Mouse (Mus musculus) kidney, embryonic 14.5 days (tissue): Measurements from ENCODE around the gene B9d2. TPM values are rescaled to one million over a fixed set of nuclear protein-coding genes. Genes with fewer than 3 reads are reported as not detected.

Source experiments
- ATAC-seq: fragments of 200-750 bp; cut with Nextera tagmentation; 2 replicates; pipeline ENCODE4 v1.8.0; 2017; ENCODE audit warnings: moderate number of reproducible peaks, mild to moderate bottlenecking, moderate TSS enrichment, moderate library complexity; ENCODE audit not compliant: low FRiP score, low TSS enrichment
- H3K27ac ChIP-seq: fragments of 300-500 bp; sonication (generic); 2 replicates; pipeline ENCODE4 v1.5.1; 2014; ENCODE audit warnings: low read depth, mild to moderate bottlenecking, low read length, moderate library complexity, mixed read lengths
- H3K27me3 ChIP-seq: fragments of 300-500 bp; sonication (generic); 2 replicates; pipeline ENCODE4 v1.6.1; 2014; ENCODE audit warnings: mild to moderate bottlenecking, low read length; ENCODE audit not compliant: control insufficient read depth, insufficient read depth
- H3K36me3 ChIP-seq: fragments of 300-500 bp; sonication (generic); 2 replicates; pipeline ENCODE4 v1.6.1; 2014; ENCODE audit warnings: low read length, mixed read lengths; ENCODE audit not compliant: control insufficient read depth, insufficient read depth
- H3K4me1 ChIP-seq: fragments of 300-500 bp; sonication (generic); 2 replicates; pipeline ENCODE4 v1.6.1; 2014; ENCODE audit warnings: low read length, mixed read lengths; ENCODE audit not compliant: control insufficient read depth, insufficient read depth
- H3K4me2 ChIP-seq: fragments of 300-500 bp; sonication (generic); replicated peaks from 2 replicates; pipeline ENCODE4 v1.6.1; 2014; ENCODE audit warnings: low read depth, mild to moderate bottlenecking, low read length
- H3K4me3 ChIP-seq: fragments of 300-500 bp; sonication (generic); 2 replicates; pipeline ENCODE4 v1.5.1; 2014; ENCODE audit warnings: mild to moderate bottlenecking, low read length
- H3K9ac ChIP-seq: fragments of 300-500 bp; sonication (generic); 2 replicates; pipeline ENCODE4 v1.6.1; 2014; ENCODE audit warnings: low read depth, mild to moderate bottlenecking, low read length, moderate library complexity
- H3K9me3 ChIP-seq: fragments of 300-500 bp; sonication (generic); 2 replicates; pipeline ENCODE4 v1.6.1; 2016; ENCODE audit warnings: low read length; ENCODE audit not compliant: control insufficient read depth
- WGBS: fragments of 180-500 bp; shearing (Covaris S2); extraction: QIAGEN DNeasy Blood & Tissue Kit; methylation state at CpG from one replicate; pipeline ENCODE4 v1.1.7; 2014; 5-methylcytosine and 5-hydroxymethylcytosine counted together
- polyA plus RNA-seq: library from polyadenylated mRNA; unstranded; fragments of >200 nt; fragmentation: Nextera tagmentation; extraction: Ambion mirVana; gene quantifications from 2 replicates; pipeline ENCODE4 v1.2.1, GENCODE M21; 2014

The B9d2 gene
- polyA plus RNA-seq, 1 experiment from 2014 or later = 36.5 TPM

DNA sequence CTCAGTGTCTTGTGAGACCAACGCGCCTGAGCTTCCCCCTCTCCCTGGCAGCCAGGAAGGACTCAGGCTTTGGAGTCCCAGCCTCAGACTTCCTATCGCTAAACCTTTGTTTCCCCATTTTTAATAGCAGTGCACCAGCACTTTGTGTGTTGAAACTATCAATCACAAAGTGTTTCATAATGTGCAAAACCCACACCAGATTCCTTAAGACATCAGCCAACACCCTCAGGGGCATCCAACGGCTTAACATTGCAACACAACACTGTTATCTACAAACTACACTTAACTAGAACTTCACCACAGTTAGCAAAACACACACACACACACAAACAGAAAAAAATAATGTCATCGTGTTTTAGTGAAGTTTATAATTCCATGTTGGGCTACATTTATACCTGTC, 30.7 kb upstream of the B9d2 start:
- H3K36me3 ChIP-seq = no peaks in the 10 kb centered on the region; the same call in 1 of the 2 replicates
- no peaks in the 10 kb centered on the region for H3K4me1 ChIP-seq
- 83% methylated on average over 5 of the region's 5 CpGs for WGBS
- H3K27ac ChIP-seq = no peak overlapping the region
- no peak for ATAC-seq
- H3K4me2 ChIP-seq = no peak overlapping the region
- no peaks in the 10 kb centered on the region for H3K9me3 ChIP-seq
- H3K27me3 ChIP-seq = no peaks in the 10 kb centered on the region
- no peak overlapping the region for H3K4me3 ChIP-seq
- H3K9ac ChIP-seq = no peak overlapping the region

DNA sequence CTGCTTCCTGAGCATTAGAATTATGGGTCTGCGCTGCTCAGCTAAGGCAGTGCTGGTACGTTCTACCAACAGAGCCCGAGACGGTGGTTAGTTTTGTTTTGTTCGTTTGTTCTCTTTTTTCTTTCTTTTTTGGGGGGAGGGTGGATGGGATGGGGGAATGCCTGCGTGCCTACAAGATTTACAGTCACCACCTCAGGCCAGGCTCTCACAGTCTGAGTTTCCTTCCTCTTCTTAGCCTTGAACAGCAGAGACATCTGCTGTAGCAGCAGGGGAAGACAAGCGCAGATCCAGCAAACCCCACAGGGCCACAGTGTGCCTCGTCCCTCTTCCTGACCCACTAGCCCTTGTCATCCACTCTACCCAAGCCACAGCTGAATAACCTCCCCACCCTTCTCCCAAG, 29.3 kb upstream of the B9d2 start:
- H3K27ac ChIP-seq = no peak overlapping the region
- 90% methylated on average over 8 of the region's 8 CpGs for WGBS
- H3K27me3 ChIP-seq = no peaks in the 10 kb centered on the region
- ATAC-seq = no peak
- no peak overlapping the region for H3K4me3 ChIP-seq
- H3K9me3 ChIP-seq = no peaks in the 10 kb centered on the region
- no peak overlapping the region for H3K4me2 ChIP-seq
- H3K9ac ChIP-seq = no peak overlapping the region
- no peaks in the 10 kb centered on the region; the same call in 1 of the 2 replicates for H3K36me3 ChIP-seq
- H3K4me1 ChIP-seq = no peaks in the 10 kb centered on the region

DNA sequence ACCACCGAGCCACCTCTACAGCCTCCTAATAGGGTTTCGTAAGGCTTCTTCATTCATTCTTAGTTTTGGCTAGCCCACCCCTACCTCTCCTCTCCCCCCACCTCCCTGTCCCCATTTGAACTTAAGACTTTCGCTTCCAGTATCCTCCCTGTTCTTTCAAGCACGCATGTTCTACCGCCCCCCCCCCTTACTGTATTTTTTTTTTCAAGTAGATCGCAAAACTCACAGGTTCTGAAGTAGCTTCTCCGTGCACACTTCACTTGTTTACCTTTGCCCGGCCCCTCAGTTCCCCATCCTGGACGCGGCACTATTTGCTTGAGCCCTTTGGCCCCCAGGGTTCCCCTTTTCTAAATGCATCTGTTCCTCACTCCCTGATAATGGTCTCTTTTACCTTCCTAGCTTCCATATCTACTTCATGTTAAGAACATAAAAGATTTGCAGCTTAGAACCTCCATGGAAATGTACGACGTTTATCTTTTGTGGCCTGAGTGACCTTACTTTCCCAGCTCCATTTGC, 28.3 kb upstream of the B9d2 start:
- no peak overlapping the region for H3K9ac ChIP-seq
- H3K4me3 ChIP-seq = no peak overlapping the region
- H3K27me3 ChIP-seq = no peaks in the 10 kb centered on the region
- no peak for ATAC-seq
- peaks cover 2% of the 10 kb centered on the region; the same call in 1 of the 2 replicates for H3K4me1 ChIP-seq
- no peaks in the 10 kb centered on the region for H3K9me3 ChIP-seq
- 83% methylated on average over 12 of the region's 12 CpGs for WGBS
- H3K4me2 ChIP-seq = no peak overlapping the region
- no peak overlapping the region for H3K27ac ChIP-seq
- no peaks in the 10 kb centered on the region; the same call in 1 of the 2 replicates for H3K36me3 ChIP-seq

DNA sequence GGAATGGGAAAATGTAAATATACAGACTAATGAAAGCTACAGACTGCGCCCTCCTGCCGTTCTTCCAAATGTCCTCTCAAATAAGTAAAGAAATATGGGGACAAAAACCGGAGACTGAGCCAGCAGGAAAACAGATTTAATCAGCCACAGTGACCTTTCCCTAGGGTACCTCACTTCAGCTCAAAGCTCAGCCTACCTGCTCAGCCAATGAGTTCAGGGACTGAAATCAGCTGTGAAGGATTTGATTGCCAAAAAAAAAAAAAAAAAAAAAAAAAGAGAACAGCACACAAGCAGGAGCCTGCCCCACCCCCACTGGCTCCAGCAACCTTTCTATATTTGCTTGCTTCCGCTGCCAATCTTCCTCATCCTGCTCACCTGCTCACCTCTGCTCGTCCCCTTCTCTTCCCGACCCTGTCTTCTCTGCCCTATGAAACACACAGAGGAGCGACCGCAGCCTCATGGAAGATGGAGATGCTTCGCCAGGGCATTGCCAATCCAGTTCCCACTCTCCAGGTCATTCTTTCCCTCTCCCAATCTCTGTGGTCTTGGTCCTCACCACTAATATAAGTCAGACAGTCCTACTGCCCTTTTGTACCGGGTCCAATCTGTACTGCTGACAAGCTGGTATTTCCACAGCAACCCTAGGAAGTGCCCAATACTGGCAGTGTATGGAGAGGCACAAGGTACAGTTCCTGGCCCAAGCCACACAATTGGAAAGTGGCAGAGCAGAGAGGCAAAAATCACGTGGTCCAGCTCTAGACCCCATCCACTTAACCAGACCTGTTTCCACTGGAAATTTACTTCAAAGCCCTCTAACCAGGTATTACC, 24.8 kb upstream of the B9d2 start:
- Histone ChIP-seq H3K27me3 (no peaks in the 10 kb centered on the region), H3K4me2 (no peak overlapping the region), H3K9me3 (no peaks in the 10 kb centered on the region), H3K9ac (no peak overlapping the region), H3K27ac (no peak overlapping the region), H3K36me3 (no peaks in the 10 kb centered on the region), H3K4me3 (no peak overlapping the region), H3K4me1 (peaks cover 10% of the 10 kb centered on the region; the same call in 1 of the 2 replicates)
- ATAC-seq = no peak
- WGBS = 86% methylated on average over 11 of the region's 11 CpGs

DNA sequence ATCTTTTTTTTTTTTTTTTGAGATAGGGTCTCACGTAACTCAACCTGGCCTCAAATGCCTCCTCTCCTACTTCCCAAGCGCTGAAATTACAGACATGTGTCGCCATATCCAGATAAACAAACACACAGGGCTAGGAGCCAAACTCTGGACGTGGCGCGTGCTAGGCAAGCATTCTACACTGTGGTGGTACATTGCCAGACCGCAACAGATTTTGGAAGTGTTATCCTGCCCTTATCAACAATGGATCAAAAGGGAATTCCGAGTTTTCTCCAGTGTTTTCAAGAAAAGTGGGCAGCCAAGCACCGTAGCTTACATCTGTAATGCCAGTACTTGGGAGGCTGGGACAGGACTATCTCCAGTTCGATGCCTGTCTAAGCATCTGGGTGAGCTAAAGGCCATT, 22.8 kb upstream of the B9d2 start:
- H3K9me3 ChIP-seq = no peaks in the 10 kb centered on the region
- H3K27me3 ChIP-seq = no peaks in the 10 kb centered on the region
- H3K27ac ChIP-seq = no peak overlapping the region
- H3K36me3 ChIP-seq = peaks cover 5% of the 10 kb centered on the region; the same call in 1 of the 2 replicates
- peak overlapping the region; percentile 70 for H3K4me3 ChIP-seq
- no peak for ATAC-seq
- WGBS = 35% methylated on average over 10 of the region's 10 CpGs
- peaks cover 10% of the 10 kb centered on the region; the same call in 1 of the 2 replicates for H3K4me1 ChIP-seq
- peak overlapping the region; percentile 82 for H3K4me2 ChIP-seq
- peak overlapping the region; percentile 74; the same call in 1 of the 2 replicates for H3K9ac ChIP-seq

DNA sequence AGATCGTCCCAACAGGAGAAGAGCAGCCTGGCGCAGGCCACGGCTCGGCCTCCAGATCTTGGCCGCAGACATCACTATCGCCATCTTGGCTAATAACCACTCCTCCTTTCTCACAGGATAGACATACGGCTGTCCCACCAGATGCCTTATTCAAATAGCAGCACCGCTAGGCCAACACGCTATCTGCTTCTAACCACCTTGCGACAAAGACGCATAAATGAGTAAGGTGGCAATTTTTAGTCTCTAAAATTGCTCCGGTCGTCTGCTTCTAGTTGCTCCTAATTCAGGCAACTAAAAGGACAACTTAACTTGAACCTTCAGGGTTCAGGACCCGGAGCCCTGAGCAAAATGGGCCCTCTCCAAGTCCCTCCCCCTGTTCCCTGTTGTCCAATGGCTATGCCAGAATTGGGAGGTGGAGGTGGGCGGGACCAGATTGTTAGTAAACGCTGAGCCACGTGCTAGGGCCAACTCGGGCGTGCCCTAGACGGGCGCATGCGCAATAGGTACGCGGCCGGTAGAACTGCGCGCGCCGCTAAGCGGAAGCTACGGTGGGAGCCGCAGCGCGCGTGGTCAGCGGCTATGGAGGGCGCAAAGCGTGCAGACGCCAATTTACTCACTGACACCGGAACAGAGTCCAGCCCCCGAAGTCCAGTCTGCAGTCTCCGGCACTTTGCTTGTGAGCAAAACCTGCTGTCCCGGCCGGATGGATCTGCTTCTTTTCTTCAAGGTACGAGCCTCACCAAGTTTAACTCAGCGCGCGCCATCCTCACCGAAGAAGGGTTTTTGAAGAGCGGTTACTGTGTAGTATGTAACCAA, 21.7 kb upstream of the B9d2 start, which contains the start of the genes Bckdha and Exosc5:
TSS of gene Bckdha (minus strand) at position 325 of the 816 bp plus-strand sequence.
TSS of gene Exosc5 (plus strand) at position 508 of the 816 bp plus-strand sequence.
- Histone ChIP-seq H3K27me3 (no peaks in the 10 kb centered on the region), H3K27ac (peak within 1 kb of the TSS; percentile 10; the same call in 1 of the 2 replicates), H3K36me3 (peaks cover 12% of the 10 kb centered on the region), H3K9ac (peak within 1 kb of the TSS; percentile 74), H3K4me2 (peak within 1 kb of the TSS; percentile 82), H3K4me3 (peak within 1 kb of the TSS; percentile 70), H3K4me1 (peaks cover 10% of the 10 kb centered on the region; the same call in 1 of the 2 replicates), H3K9me3 (no peaks in the 10 kb centered on the region)
- ATAC-seq = peak; percentile 99
- WGBS = 1% methylated on average over 50 of the region's 50 CpGs

DNA sequence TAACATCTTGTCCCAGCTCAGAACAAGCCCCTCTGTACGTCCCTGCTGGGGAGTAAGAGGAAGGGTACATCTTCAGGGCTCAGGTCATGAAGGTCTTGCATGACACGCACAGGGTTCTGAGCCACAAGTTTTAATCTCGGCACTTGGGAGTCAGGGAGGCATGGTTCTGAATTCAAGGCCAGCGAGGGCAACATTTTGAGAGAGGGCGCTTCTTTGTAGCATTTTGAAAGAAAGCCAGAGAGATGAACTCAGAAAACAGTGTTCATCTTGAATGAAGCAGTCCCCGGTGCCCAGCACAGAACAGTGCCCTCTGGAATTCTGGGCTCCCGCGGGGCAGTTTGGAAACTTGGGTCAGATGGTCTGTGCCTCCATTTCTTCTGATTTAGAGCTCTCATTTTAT, 14.2 kb upstream of the B9d2 start:
- peaks cover 51% of the 10 kb centered on the region for H3K36me3 ChIP-seq

DNA sequence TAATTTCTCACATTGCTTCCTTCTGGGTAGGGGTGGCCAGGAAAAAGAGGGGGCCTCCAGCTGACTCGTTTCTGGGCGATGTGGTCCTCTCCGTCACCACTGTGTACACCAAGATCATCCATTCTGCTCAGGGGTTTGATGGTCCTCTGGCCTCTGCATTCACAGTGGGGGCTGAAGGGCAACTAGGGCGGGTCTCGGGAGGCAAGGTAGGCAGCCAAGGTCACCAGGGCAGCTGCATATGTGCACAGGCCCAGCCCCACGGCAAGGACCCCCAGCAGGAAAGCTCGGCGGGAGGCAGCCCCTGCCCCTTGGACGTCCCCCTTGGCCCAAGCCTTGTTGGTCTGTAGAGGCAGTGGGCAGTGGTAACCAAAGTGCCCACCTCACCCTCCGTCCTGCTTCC, 11.4 kb upstream of the B9d2 start:
- ATAC-seq = no peak
- WGBS = 89% methylated on average over 10 of the region's 10 CpGs
- Histone ChIP-seq H3K36me3 (peaks cover 37% of the 10 kb centered on the region), H3K4me2 (no peak overlapping the region), H3K27ac (no peak overlapping the region), H3K4me1 (no peaks in the 10 kb centered on the region), H3K4me3 (no peak overlapping the region), H3K9ac (no peak overlapping the region), H3K9me3 (no peaks in the 10 kb centered on the region), H3K27me3 (peaks cover 8% of the 10 kb centered on the region; the same call in 1 of the 2 replicates)

More for the DNA sequence above, 14.2 kb upstream of the B9d2 start:
- Histone ChIP-seq H3K4me2 (no peak overlapping the region), H3K9me3 (no peaks in the 10 kb centered on the region), H3K4me3 (no peak overlapping the region), H3K27ac (no peak overlapping the region), H3K4me1 (no peaks in the 10 kb centered on the region), H3K27me3 (no peaks in the 10 kb centered on the region), H3K9ac (no peak overlapping the region)
- ATAC-seq = no peak
- 92% methylated on average over 8 of the region's 8 CpGs for whole genome bisulfite sequencing
